Mouse (Mus musculus) monocyte, adult 59 days (primary cell): ENCODE data around the gene Arhgdia. TPM values are rescaled to one million over a fixed set of nuclear protein-coding genes. Genes with fewer than 3 reads are reported as not detected.

ENCODE experiments used
- total RNA-seq, 2 experiments: library from RNA; stranded (reverse); gene quantifications; one replicate each; pipeline ENCODE4 v1.2.4; 2023

Gene Arhgdia
- total RNA-seq: 100 to 1,000 TPM; 623 to 655 TPM

GRCm38 (mm10) chr11:120581490-120582267 lies at the start of gene Arhgdia:
TSS of gene Arhgdia (minus strand) at chr11:120581624.

DNA sequence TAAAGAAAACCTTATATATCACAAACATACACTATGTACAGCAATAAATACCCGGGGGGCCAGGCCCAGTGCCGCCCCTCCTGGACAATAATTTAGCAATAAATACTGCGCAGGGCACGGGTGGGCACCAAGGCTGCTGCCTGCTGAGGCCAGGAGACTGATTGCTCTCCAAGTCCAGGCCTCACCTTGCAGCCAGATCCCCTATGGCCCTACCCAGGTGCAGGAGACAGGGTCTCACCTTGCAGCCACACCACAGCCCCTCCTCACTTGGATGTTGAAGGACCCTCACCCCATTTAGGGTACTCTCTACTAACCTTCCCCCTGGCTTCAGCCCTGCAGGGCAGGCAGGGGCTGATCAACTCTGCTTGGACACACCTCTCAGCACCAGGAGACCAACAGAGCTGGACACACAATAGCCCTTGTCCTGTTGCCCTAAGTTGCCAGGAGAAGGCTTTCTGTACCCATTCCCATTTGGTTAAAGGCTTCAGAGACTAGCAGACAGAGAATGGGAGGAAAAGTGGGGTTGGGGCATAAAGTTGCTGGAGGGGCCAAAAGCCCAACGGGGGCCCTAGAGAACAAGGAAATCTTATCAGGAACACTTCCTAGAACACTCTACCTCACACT lies 43.8 kb upstream of the Arhgdia start, which contains the start of gene Sirt7:
Sirt7 (minus strand) TSS at position 89 of the 624 bp plus-strand sequence.

GRCm38 (mm10) chr11:120617519-120618112 lies 36.2 kb upstream of the Arhgdia start, which contains the start of gene Pcyt2:
TSS of gene Pcyt2 (minus strand) at chr11:120617936.

GRCm38 (mm10) chr11:120608241-120609034 lies 27.0 kb upstream of the Arhgdia start, which contains the start of gene Npb:
TSS of gene Npb (plus strand) at chr11:120608477.

GRCm38 (mm10) chr11:120598283-120598989 lies 17.0 kb upstream of the Arhgdia start, which contains the start of the genes Alyref and Anapc11:
TSS of gene Alyref (minus strand) at chr11:120598365.
TSS of gene Anapc11 (plus strand) at chr11:120598421.

DNA sequence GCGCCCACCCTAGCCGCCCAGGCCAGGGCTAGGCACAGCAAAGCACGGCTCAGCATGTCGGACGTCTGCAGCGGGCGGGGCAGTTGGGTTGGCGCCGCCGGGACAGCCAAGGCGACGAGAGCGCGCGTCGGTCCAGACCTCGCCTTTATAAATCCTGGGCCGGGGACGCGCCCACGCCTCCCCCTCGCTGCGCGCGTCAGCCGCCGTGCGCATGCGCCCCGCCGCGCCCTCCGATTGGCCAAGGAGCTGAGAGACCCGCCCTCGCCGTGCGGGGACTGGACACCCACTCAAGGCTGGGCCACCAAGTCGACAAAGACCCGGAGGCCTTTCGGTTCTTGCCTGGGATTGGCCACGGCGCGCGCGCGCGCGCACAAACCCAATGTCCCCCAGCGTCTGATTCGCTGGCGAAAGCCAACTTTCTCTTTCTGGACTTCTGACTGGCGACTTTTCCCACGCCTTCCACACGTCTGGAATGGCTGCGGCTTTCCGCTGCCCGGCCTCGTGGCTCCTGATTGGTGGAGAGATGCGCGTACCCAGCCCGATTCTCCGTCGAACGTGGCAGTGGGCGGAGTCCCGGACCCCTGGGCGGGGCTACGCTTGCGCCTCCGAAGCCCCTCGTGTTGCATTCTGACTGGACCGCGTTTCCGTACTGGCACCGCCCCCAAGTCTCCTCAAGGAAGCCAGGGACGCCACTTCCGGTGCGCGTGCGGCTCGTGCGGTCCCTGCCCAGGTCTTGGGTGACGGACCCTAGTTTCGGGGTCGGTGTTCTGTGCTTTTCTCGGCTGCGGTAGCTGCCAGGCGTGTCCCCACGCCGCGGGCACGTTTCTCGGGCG lies 8.5 kb downstream of the Arhgdia start, which contains the start of gene P4hb:
P4hb (minus strand) TSS at position 502 of the 833 bp plus-strand sequence.

DNA sequence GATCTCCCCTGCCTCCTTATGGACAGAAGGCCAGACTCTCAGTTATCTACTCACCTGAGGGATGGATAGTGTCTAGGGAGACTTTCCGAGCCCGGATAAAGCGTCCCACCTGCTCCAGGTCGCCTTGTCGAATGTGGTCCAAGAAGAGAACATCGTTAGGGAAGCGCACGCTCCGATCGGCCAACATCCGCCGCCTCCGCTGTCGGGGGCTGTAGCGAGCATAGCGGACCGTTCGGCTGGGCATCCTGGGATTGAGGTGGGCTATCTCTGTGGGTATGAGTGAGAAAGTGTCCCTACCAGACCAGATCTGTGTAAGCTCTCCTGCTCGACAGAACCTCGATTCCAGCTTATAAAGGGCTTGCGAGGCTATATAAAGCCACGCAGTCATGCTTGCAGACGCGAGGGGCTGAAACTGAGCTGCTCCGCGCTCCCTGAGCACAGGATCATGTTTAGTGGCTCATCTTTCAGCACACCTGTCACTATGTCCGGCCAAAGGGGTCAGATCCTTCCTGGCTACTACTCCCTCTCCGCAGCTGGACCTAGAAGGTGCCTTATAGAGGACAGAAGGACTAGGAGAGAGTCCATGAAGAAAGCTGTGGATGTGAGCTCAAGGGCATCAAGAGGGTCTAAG lies 30.5 kb downstream of the Arhgdia start, which contains the start of gene Ppp1r27:
Ppp1r27 (minus strand) TSS at position 323 of the 631 bp plus-strand sequence.

DNA sequence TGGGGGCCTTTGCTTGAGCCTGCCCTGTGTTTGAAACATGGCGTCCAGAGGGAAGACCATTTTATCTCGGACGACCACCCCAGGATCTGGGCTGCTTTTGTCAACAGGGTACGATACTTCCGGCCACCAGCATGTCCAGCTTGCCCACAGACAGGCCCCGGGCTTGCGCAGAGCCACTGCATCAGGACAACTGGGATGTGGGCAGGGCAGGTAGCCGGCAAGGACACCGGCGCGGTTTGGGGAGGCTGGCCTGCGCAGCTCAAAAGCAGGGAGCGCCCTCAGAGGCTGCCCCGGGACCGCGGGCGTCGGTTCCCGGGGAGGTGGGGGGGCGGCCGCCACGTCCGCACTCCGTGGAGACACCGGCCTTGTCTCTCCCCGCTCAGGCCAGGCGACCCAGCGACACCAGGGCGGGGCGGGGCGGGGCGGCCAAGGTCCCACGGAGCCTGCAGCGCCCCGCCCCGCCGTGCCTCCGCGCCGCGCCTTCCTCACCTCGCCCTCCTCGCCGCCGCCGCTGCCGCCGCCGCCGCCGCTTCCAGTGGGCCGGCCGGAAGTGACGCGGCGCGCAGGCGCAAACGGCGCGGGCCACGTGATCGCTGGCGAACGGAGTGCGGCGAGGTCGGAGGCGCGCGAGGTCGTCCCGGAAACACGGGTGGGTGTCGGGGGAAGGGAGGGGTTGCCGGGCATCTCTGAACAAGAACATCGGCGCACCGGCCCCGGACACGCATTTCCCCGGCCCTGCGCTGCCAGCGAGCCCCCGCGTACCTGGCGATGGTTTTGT lies 32.1 kb downstream of the Arhgdia start, which contains the start of gene Mcrip1:
Mcrip1 (minus strand) TSS at position 560 of the 778 bp plus-strand sequence.

DNA sequence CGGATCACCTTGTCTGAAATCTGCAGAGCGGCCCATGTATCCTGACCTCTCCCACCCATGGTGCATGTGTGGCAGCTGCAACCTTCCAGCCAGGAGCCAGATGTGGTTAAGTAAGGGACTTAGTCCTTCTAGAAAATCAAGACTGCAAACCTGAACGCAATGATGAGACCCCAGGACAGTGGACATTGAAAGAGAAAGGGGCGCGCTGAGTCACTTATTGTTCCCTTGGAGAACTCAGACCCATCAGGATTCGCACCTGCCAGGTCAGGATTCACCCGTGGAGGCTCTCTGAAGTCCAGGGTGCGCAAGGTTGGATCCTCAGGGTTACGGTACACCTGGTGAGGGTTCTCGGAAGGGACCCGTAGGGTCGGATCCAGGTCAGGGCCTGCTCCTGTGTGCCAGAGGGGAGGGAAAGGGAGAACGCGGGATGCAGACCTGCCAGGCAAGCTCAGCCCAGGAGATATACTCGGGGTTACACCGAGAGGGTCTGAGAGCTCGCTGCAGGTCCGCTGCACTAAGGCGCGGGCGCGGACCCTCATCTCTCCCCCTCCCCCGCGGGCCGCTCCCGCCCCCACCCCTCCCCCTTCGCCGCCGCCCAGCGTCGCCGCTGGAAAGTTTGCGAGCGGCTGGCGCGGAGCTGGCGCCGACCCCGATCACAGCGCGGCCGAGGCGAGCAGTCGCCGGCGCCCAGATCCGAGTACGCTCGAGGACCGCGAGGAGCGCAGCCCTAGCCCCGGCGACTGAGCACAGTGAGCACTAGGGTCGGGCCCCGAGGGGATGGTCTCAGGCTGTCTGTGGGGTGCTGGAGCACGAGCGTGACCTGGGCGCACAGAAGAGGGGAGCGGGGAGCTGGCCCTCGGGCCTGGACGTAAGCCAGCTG lies 51.1 kb downstream of the Arhgdia start, which contains the start of gene Gcgr:
Gcgr (plus strand) TSS at position 615 of the 880 bp plus-strand sequence.

Other genes starting within 250 kb of the Arhgdia start
- 1,000 to 10,000 TPM; 2,824 to 3,098 TPM for gene Actg1, start 233.1 kb downstream of the Arhgdia start, total RNA-seq
- not detected for gene Fscn2, start 220.1 kb downstream of the Arhgdia start, total RNA-seq
- gene Faap100, start 202.9 kb downstream of the Arhgdia start, total RNA-seq: 10 to 100 TPM; 15.8 to 18.4 TPM
- 10 to 100 TPM; 52.6 to 67.1 TPM for gene Nploc4, start 143.9 kb downstream of the Arhgdia start, total RNA-seq
- gene Tspan10, start 139.0 kb downstream of the Arhgdia start, total RNA-seq: 10 to 100 TPM in 1 of 2 experiments, 1 to 10 TPM in 1; 1.9 to 17.2 TPM
- gene Pde6g, start 128.1 kb downstream of the Arhgdia start, total RNA-seq: under 1 TPM in 1 of 2 experiments, not detected in 1; 0.36 TPM
- 1 to 10 TPM; 8.9 to 9.5 TPM for gene Oxld1, start 123.6 kb downstream of the Arhgdia start, total RNA-seq
- 10 to 100 TPM; 11.6 to 12.6 TPM for gene Ccdc137, start 123.5 kb downstream of the Arhgdia start, total RNA-seq
- gene Arl16, start 114.0 kb downstream of the Arhgdia start, total RNA-seq: 10 to 100 TPM in 1 of 2 experiments, 1 to 10 TPM in 1; 7.8 to 11.3 TPM
- 10 to 100 TPM; 25.0 to 26.6 TPM for gene Mrpl12, start 97.0 kb downstream of the Arhgdia start, total RNA-seq
- gene Slc25a10, start 89.8 kb downstream of the Arhgdia start, total RNA-seq: 10 to 100 TPM; 11.1 to 14.2 TPM
- gene Gcgr, start 50.9 kb downstream of the Arhgdia start, total RNA-seq: not detected
- 10 to 100 TPM; 52.0 to 52.6 TPM for gene Mcrip1, start 31.9 kb downstream of the Arhgdia start, total RNA-seq
- gene Ppp1r27, start 30.5 kb downstream of the Arhgdia start, total RNA-seq: not detected
- 100 to 1,000 TPM; 348 to 375 TPM for gene P4hb, start 8.4 kb downstream of the Arhgdia start, total RNA-seq
- 100 to 1,000 TPM in 1 of 2 experiments, 10 to 100 TPM in 1; 90.1 to 103 TPM for gene Alyref, start 16.7 kb upstream of the Arhgdia start, total RNA-seq
- gene Anapc11, start 16.8 kb upstream of the Arhgdia start, total RNA-seq: 10 to 100 TPM; 55.8 to 56.4 TPM
- gene Npb, start 26.9 kb upstream of the Arhgdia start, total RNA-seq: 1 to 10 TPM in 1 of 2 experiments, not detected in 1; 1.4 TPM
- 10 to 100 TPM; 66.8 to 75.4 TPM for gene Pcyt2, start 36.3 kb upstream of the Arhgdia start, total RNA-seq
- gene Sirt7, start 43.6 kb upstream of the Arhgdia start, total RNA-seq: 100 to 1,000 TPM; 122 to 125 TPM
- gene Mafg, start 52.0 kb upstream of the Arhgdia start, total RNA-seq: 100 to 1,000 TPM in 1 of 2 experiments, 10 to 100 TPM in 1; 96.6 to 101 TPM
- gene Pycr1, start 62.1 kb upstream of the Arhgdia start, total RNA-seq: under 1 TPM in 1 of 2 experiments, not detected in 1; 0.27 TPM
- not detected for gene Myadml2, start 66.5 kb upstream of the Arhgdia start, total RNA-seq
- not detected for gene Notum, start 79.6 kb upstream of the Arhgdia start, total RNA-seq
- 10 to 100 TPM; 77.9 to 83.1 TPM for gene Aspscr1, start 91.3 kb upstream of the Arhgdia start, total RNA-seq
- gene Cenpx, start 132.1 kb upstream of the Arhgdia start, total RNA-seq: 10 to 100 TPM; 34.6 to 45.6 TPM
- 10 to 100 TPM; 30.5 to 36.0 TPM for gene Lrrc45, start 132.3 kb upstream of the Arhgdia start, total RNA-seq
- 1 to 10 TPM; 1.0 to 2.9 TPM for gene Rac3, start 139.8 kb upstream of the Arhgdia start, total RNA-seq
- gene Dcxr, start 145.7 kb upstream of the Arhgdia start, total RNA-seq: 10 to 100 TPM; 26.2 to 29.1 TPM
- 10 to 100 TPM; 11.8 to 24.2 TPM for gene Cbr2, start 150.5 kb upstream of the Arhgdia start, total RNA-seq
- gene Hmga1b, start 181.2 kb upstream of the Arhgdia start, total RNA-seq: 10 to 100 TPM; 40.5 to 48.6 TPM
- 10 to 100 TPM; 16.9 to 20.9 TPM for gene Rfng, start 202.6 kb upstream of the Arhgdia start, total RNA-seq
- 10 to 100 TPM; 53.1 to 57.5 TPM for gene Gps1, start 202.6 kb upstream of the Arhgdia start, total RNA-seq
- gene Dus1l, start 214.8 kb upstream of the Arhgdia start, total RNA-seq: 10 to 100 TPM; 39.3 to 50.0 TPM
- 10 to 100 TPM; 46.7 to 64.3 TPM for gene Fasn, start 242.9 kb upstream of the Arhgdia start, total RNA-seq